In the genomic region with DNA sequence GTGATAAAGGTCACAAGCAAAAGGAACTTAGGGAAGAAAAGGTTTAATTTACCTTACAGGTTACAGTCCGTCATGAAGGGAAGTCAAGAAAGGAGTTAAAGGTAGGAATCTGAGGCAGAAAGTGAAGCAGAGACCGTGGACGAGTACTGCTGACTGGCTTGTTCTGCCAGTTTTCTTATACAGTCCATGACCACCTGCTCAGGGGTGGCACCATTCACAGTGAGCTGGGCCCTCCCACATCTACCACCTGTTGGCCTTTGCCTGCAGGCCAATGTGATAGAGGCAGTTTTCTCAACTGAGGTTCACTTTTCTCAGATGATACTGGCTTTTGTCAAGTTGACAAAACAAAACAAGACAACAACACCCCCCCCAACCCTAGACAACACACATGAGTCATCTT, we compare ENCODE assay signal across 29 mouse cellular contexts. TPM values are rescaled to one million over a fixed set of nuclear protein-coding genes. Genes with fewer than 3 reads are reported as not detected.
"Had no signal": no experiment of that assay in that cellular context is flagged by ENCODE, and none has a peak within 500 bp of the region (broad histone marks: within the 10 kb centered on the region; RNA-seq: fewer than 3 reads in every experiment).

Gene Sdr16c6, minus strand, starts transcription at position 151 of the 400 bp plus-strand sequence.

- H3K27ac ChIP-seq: limb, embryonic 12.5 days; liver, embryonic 12.5 days; liver, embryonic 15.5 days; lung, embryonic 15.5 days had no signal

- H3K4me1 ChIP-seq: limb, embryonic 12.5 days; liver, embryonic 12.5 days; liver, embryonic 15.5 days; lung, embryonic 15.5 days had no signal

- H3K36me3 ChIP-seq: limb, embryonic 12.5 days; liver, embryonic 12.5 days; liver, embryonic 15.5 days; lung, embryonic 15.5 days had no signal

- H3K4me2 ChIP-seq: limb, embryonic 12.5 days; liver, embryonic 12.5 days; liver, embryonic 15.5 days; lung, embryonic 15.5 days; midbrain, embryonic 11.5 days had no signal

- DNase-seq: kidney, adult 2 months; kidney, postnatal 10 days; kidney, postnatal 4 days; liver; lung, adult 18-20 months; lung, postnatal 10 days; lung, postnatal 36 days; midbrain, embryonic 14.5 days; right cerebral cortex, adult 18-20 months; right cerebral cortex, postnatal 14 days; right cerebral cortex, postnatal 4 days; thymus, adult 2 months; thymus, postnatal 14 days; thymus, postnatal 4 days had no signal

- ATAC-seq: liver, embryonic 12.5 days had no signal

- H3K9ac ChIP-seq: limb, embryonic 12.5 days; liver, embryonic 12.5 days; liver, embryonic 15.5 days; lung, embryonic 15.5 days had no signal

- H3K27me3 ChIP-seq: limb, embryonic 12.5 days; liver, embryonic 12.5 days; liver, embryonic 15.5 days; lung, embryonic 15.5 days had no signal

- H3K9me3 ChIP-seq: limb, embryonic 12.5 days; liver, embryonic 12.5 days; liver, embryonic 15.5 days; lung, embryonic 15.5 days had no signal

- H3K4me3 ChIP-seq: limb, embryonic 12.5 days; liver, embryonic 12.5 days; liver, embryonic 15.5 days; lung, embryonic 15.5 days had no signal

RNA-seq across cellular contexts. Expression of gene Sdr16c6, which starts in this region (rescaled TPM):
- total RNA-seq: layer of hippocampus, adult 18-20 months; layer of hippocampus, postnatal 14 days; left cerebral cortex, adult 18-20 months; left cerebral cortex, postnatal 36 days; megakaryocyte progenitor cell, adult 5-6 weeks; megakaryocyte-erythroid progenitor cell, adult 5-6 weeks had no signal
- polyA plus RNA-seq: kidney, adult 2 months; kidney, embryonic 14.5 days; limb, embryonic 12.5 days; liver, embryonic 12.5 days; liver, embryonic 15.5 days; lung, embryonic 15.5 days; midbrain, embryonic 11.5 days; midbrain, embryonic 14.5 days; midbrain, postnatal 0 days; neural tube, embryonic 11.5 days; neural tube, embryonic 14.5 days had no signal
